Mouse (Mus musculus): ENCODE measurements at regions not wholly inside any gene's neighbourhood (a gene's known extent, or its start where the extent isn't known, plus 50 kb on each side); places are given as distances from the start of the nearest gene placed in this dataset.

DNA sequence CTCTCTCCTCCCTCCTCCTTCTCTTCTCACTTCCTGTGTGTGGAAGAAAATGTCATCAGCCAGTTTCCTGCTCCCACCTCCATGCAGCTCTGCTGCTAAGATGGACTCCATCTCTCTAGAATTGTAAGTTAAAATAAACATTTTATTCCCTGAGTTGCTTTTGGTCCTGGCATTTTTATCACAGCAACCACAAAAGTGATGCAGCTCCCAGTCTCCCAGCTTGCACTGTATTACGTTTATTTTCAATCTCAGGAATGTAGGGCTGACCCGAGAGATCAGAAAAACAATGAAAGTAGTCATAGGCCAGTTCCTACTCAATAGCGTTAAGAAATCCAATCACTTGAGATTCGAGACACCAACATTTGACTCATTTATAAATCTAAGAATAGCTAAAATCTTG is 106.0 kb upstream of the 1700056E22Rik start:
- TF ChIP-seq CTCF (IDR thresholded peaks at IDR 0.05; ENCODE audit: control insufficient read depth, insufficient read depth, insufficient read length) (no peak), MAX (IDR thresholded peaks at IDR 0.05) (no peak), MYOG (IDR thresholded peaks at IDR 0.05; ENCODE audit: control insufficient read depth, extremely low read depth, insufficient read length) (no peak), USF1 (IDR thresholded peaks at IDR 0.05; ENCODE audit: low read depth) (no peak), FOSL1 (IDR thresholded peaks at IDR 0.05; ENCODE audit: insufficient read depth, low read length, poor library complexity, severe bottlenecking) (no peak)

Data from C2C12 (cell line).